Mouse (Mus musculus): Measurements from ENCODE around the gene Slc1a4. TPM values are rescaled to one million over a fixed set of nuclear protein-coding genes. Genes with fewer than 3 reads are reported as not detected.

Slc1a4 gene
- polyA plus RNA-seq, 1 experiment from 2014 or later, result 15.3 TPM

- no peaks in the 10 kb centered on the region for H3K9me3 ChIP-seq
- H3K27me3 ChIP-seq (ENCODE audit: insufficient read depth, poor library complexity, severe bottlenecking), result no peaks in the 10 kb centered on the region
- WGBS, result 90% methylated on average over 6 of the region's 6 CpGs
- no peak for DNase-seq (ENCODE audit: low spot score)
- H3K27ac ChIP-seq, result no peak overlapping the region
- H3K36me3 ChIP-seq, result no peaks in the 10 kb centered on the region
- H3K4me3 ChIP-seq, result no peak overlapping the region
- H3K4me1 ChIP-seq (replicated peaks), result peaks cover 3% of the 10 kb centered on the region; the same call in 1 of the 2 replicates
Measured at GRCm38 (mm10) chr11:20269885-20270284, 62.6 kb downstream of the Slc1a4 start.

GRCm38 (mm10) chr11:20262628-20263380, 69.7 kb downstream of the Slc1a4 start:
- H3K36me3 ChIP-seq, result no peaks in the 10 kb centered on the region
- H3K27ac ChIP-seq, result no peak overlapping the region
- DNase-seq (ENCODE audit: low spot score), result no peak
- H3K4me1 ChIP-seq (replicated peaks), result no peaks in the 10 kb centered on the region
- H3K9me3 ChIP-seq, result no peaks in the 10 kb centered on the region
- WGBS, result 58% methylated on average over 8 of the region's 8 CpGs
- H3K27me3 ChIP-seq (ENCODE audit: insufficient read depth, poor library complexity, severe bottlenecking), result no peaks in the 10 kb centered on the region
- H3K4me3 ChIP-seq, result no peak overlapping the region

GRCm38 (mm10) chr11:20254791-20255190, 77.7 kb downstream of the Slc1a4 start:
- WGBS, result 84% methylated on average over 4 of the region's 4 CpGs
- Histone ChIP-seq H3K9me3 (no peaks in the 10 kb centered on the region), H3K36me3 (no peaks in the 10 kb centered on the region), H3K27ac (no peak overlapping the region), H3K4me3 (no peak overlapping the region), H3K4me1 (replicated peaks) (peaks cover 9% of the 10 kb centered on the region), H3K27me3 (ENCODE audit: insufficient read depth, poor library complexity, severe bottlenecking) (no peaks in the 10 kb centered on the region)
- DNase-seq (ENCODE audit: low spot score), result no peak

GRCm38 (mm10) chr11:20253088-20253487, 79.4 kb downstream of the Slc1a4 start:
- DNase-seq (ENCODE audit: low spot score), result no peak
- Histone ChIP-seq H3K4me1 (replicated peaks) (peaks cover 17% of the 10 kb centered on the region), H3K4me3 (no peak overlapping the region), H3K9me3 (no peaks in the 10 kb centered on the region), H3K36me3 (no peaks in the 10 kb centered on the region), H3K27me3 (ENCODE audit: insufficient read depth, poor library complexity, severe bottlenecking) (no peaks in the 10 kb centered on the region), H3K27ac (no peak overlapping the region)
- WGBS, result 71% methylated on average over 2 of the region's 2 CpGs

Other genes with a start within 250 kb of the Slc1a4 start
- 104 and 111 TPM in 2 replicates for gene Actr2, start 219.8 kb downstream of the Slc1a4 start, polyA plus RNA-seq (2016; fragmentation: Nextera tagmentation; extraction: Ambion mirVana)
- 208 and 216 TPM in 2 replicates for gene Rab1a, start 131.3 kb downstream of the Slc1a4 start, polyA plus RNA-seq (2016; fragmentation: Nextera tagmentation; extraction: Ambion mirVana)
- gene Cep68, start 83.3 kb downstream of the Slc1a4 start, polyA plus RNA-seq (2016; fragmentation: Nextera tagmentation; extraction: Ambion mirVana), result 34.1 and 39.3 TPM in 2 replicates
- 31.8 and 32.1 TPM in 2 replicates for gene Sertad2, start 210.5 kb upstream of the Slc1a4 start, polyA plus RNA-seq (2016; fragmentation: Nextera tagmentation; extraction: Ambion mirVana)

All from hindbrain, embryonic 10.5 days (tissue).